Mouse (Mus musculus) frontal cortex, adult (tissue): ENCODE data around the gene Mapre3.

ENCODE experiments used
- ATAC-seq: cut with Nextera tagmentation; 2 replicates; pipeline ENCODE4 v1.9.2; 2017; ENCODE audit warnings: mild to moderate bottlenecking, moderate library complexity, mixed read lengths; ENCODE audit not compliant: low TSS enrichment

Gene Mapre3

GRCm38 (mm10) chr5:30824124-30824988 lies 9.9 kb downstream of the Mapre3 start:
- ATAC-seq, result no peak

- ATAC-seq, result peak; percentile 50; the same call in 1 of the 2 replicates
Measured at GRCm38 (mm10) chr5:30825166-30825565, 10.7 kb downstream of the Mapre3 start.

GRCm38 (mm10) chr5:30825821-30826220 lies 11.4 kb downstream of the Mapre3 start:
- ATAC-seq, result peak; percentile 17; the same call in 1 of the 2 replicates

GRCm38 (mm10) chr5:30833416-30833815 lies 19.0 kb downstream of the Mapre3 start:
- no peak for ATAC-seq

GRCm38 (mm10) chr5:30839731-30840130 lies 25.3 kb downstream of the Mapre3 start:
- no peak for ATAC-seq

GRCm38 (mm10) chr5:30841896-30842295 lies 27.5 kb downstream of the Mapre3 start:
- ATAC-seq, result no peak

- no peak for ATAC-seq
Measured at GRCm38 (mm10) chr5:30849891-30850555, 35.6 kb downstream of the Mapre3 start.

- ATAC-seq, result no peak
Measured at GRCm38 (mm10) chr5:30850556-30850925, 36.1 kb downstream of the Mapre3 start.

- no peak; the same call in 1 of the 2 replicates for ATAC-seq
Measured at GRCm38 (mm10) chr5:30853522-30853921, 39.1 kb downstream of the Mapre3 start.

- no peak for ATAC-seq
Measured at GRCm38 (mm10) chr5:30855674-30856073, 41.2 kb downstream of the Mapre3 start.

- ATAC-seq, result no peak
Measured at GRCm38 (mm10) chr5:30856124-30856523, 41.7 kb downstream of the Mapre3 start.

GRCm38 (mm10) chr5:30863852-30864251 lies 49.4 kb downstream of the Mapre3 start:
- no peak for ATAC-seq

GRCm38 (mm10) chr5:30864322-30864721 lies 49.9 kb downstream of the Mapre3 start:
- ATAC-seq, result no peak

GRCm38 (mm10) chr5:30866871-30867270 lies 52.4 kb downstream of the Mapre3 start:
- no peak for ATAC-seq

GRCm38 (mm10) chr5:30867712-30868111 lies 53.3 kb downstream of the Mapre3 start, which contains the start of gene Tmem214:
Gene Tmem214, plus strand, starts transcription at chr5:30868012.
- ATAC-seq, result no peak

- no peak for ATAC-seq
Measured at GRCm38 (mm10) chr5:30868981-30869380, 54.5 kb downstream of the Mapre3 start.

GRCm38 (mm10) chr5:30869405-30870130 lies 55.1 kb downstream of the Mapre3 start:
- ATAC-seq, result peak; percentile 94

GRCm38 (mm10) chr5:30870131-30870406 lies 55.6 kb downstream of the Mapre3 start:
- no peak for ATAC-seq

GRCm38 (mm10) chr5:30872574-30872973 lies 58.1 kb downstream of the Mapre3 start:
- ATAC-seq, result no peak

- no peak for ATAC-seq
Measured at GRCm38 (mm10) chr5:30874365-30874764, 59.9 kb downstream of the Mapre3 start.

GRCm38 (mm10) chr5:30878616-30879015 lies 64.2 kb downstream of the Mapre3 start:
- no peak for ATAC-seq

- ATAC-seq, result no peak
Measured at GRCm38 (mm10) chr5:30879347-30879943, 65.0 kb downstream of the Mapre3 start.
